Mouse (Mus musculus) testis, postnatal 14 days (tissue): ENCODE results near the gene Arhgap45.

ENCODE experiments used
- DNase-seq: peaks from one replicate; pipeline ENCODE4 v3.0.0; 2021; ENCODE audit warnings: low spot score

Arhgap45 gene

GRCm38 (mm10) chr10:79986963-79987362 is 29.5 kb upstream of the Arhgap45 start:
- DNase-seq, result peak; percentile 83

- no peak for DNase-seq
These were observed 28.5 kb upstream of the Arhgap45 start for GRCm38 (mm10) chr10:79987771-79988505.

GRCm38 (mm10) chr10:79988506-79989271 is 27.8 kb upstream of the Arhgap45 start, which contains the start of gene Cnn2:
Gene Cnn2 (plus strand): TSS chr10:79988584.
- DNase-seq, result no peak

GRCm38 (mm10) chr10:79989272-79989786 is 27.1 kb upstream of the Arhgap45 start:
- no peak for DNase-seq

GRCm38 (mm10) chr10:79989870-79990269 is 26.6 kb upstream of the Arhgap45 start:
- no peak for DNase-seq

- DNase-seq, result no peak
These were observed 25.4 kb upstream of the Arhgap45 start for GRCm38 (mm10) chr10:79991099-79991498.

GRCm38 (mm10) chr10:79991548-79991947 is 24.9 kb upstream of the Arhgap45 start:
- no peak for DNase-seq

GRCm38 (mm10) chr10:79994397-79995115 is 21.9 kb upstream of the Arhgap45 start:
- DNase-seq, result no peak

- DNase-seq, result no peak
These were observed 20.8 kb upstream of the Arhgap45 start for GRCm38 (mm10) chr10:79995636-79996035.

GRCm38 (mm10) chr10:79996272-79997033 is 20.0 kb upstream of the Arhgap45 start, which contains the start of gene Abca7:
Gene Abca7 (plus strand): TSS chr10:79996494.
- DNase-seq, result peak; percentile 95

GRCm38 (mm10) chr10:79997034-79997760 is 19.3 kb upstream of the Arhgap45 start:
- peak; percentile 84 for DNase-seq

- DNase-seq, result no peak
These were observed 18.6 kb upstream of the Arhgap45 start for GRCm38 (mm10) chr10:79997819-79998218.

GRCm38 (mm10) chr10:80001945-80002344 is 14.5 kb upstream of the Arhgap45 start:
- no peak for DNase-seq

- DNase-seq, result no peak
These were observed 13.6 kb upstream of the Arhgap45 start for GRCm38 (mm10) chr10:80002829-80003228.

- DNase-seq, result no peak
These were observed 12.8 kb upstream of the Arhgap45 start for GRCm38 (mm10) chr10:80003374-80004232.

GRCm38 (mm10) chr10:80004233-80004705 is 12.2 kb upstream of the Arhgap45 start:
- no peak for DNase-seq

GRCm38 (mm10) chr10:80011740-80012139 is 4.7 kb upstream of the Arhgap45 start:
- DNase-seq, result no peak

GRCm38 (mm10) chr10:80013609-80014008 is 2.8 kb upstream of the Arhgap45 start:
- no peak for DNase-seq

- DNase-seq, result no peak
These were observed 1.8 kb upstream of the Arhgap45 start for GRCm38 (mm10) chr10:80014484-80015290.
